Mouse (Mus musculus): Measurements from ENCODE around the gene Gm45521.

- TF ChIP-seq USF1 (IDR thresholded peaks at IDR 0.05; ENCODE audit: low read depth) (no peak), MYOG (IDR thresholded peaks at IDR 0.05; ENCODE audit: control insufficient read depth in 1 of 3, insufficient read depth in 1 of 3, insufficient read length in 2 of 3, low read depth in 2 of 3) (no peak), POLR2A (IDR thresholded peaks at IDR 0.05; ENCODE audit: insufficient read length, low read depth) (no peak), MAX (IDR thresholded peaks at IDR 0.05; ENCODE audit: low read depth) (no peak), REST (IDR thresholded peaks at IDR 0.05; ENCODE audit: insufficient read depth, insufficient read length) (no peak), TCF3 (IDR thresholded peaks at IDR 0.05; ENCODE audit: insufficient read length, low read depth) (no peak), E2F4 (IDR thresholded peaks at IDR 0.05; ENCODE audit: insufficient read depth) (no peak), TCF12 (IDR thresholded peaks at IDR 0.05; ENCODE audit: insufficient read depth, poor library complexity, severe bottlenecking) (no peak), POLR2AphosphoS2 (IDR thresholded peaks at IDR 0.05; ENCODE audit: insufficient read length, low read depth) (no peak), SRF (IDR thresholded peaks at IDR 0.05; ENCODE audit: control insufficient read depth, insufficient read length, low read depth) (no peak), CEBPB (IDR thresholded peaks at IDR 0.05; ENCODE audit: insufficient read depth, poor library complexity, severe bottlenecking) (no peak), MYOD1 (IDR thresholded peaks at IDR 0.05; ENCODE audit: control insufficient read depth in 1 of 3, insufficient read length in 2 of 3, low read depth in 2 of 3) (no peak)
Observed at GRCm38 (mm10) chr14:7938809-7939784, 18.0 kb upstream of the Gm45521 start.

Measured in myocyte (in vitro differentiated cells).